Mouse (Mus musculus): ENCODE data around the gene Fam83f.

GRCm38 (mm10) chr15:80704267-80704666 is 32.6 kb downstream of the Fam83f start:
- TF ChIP-seq CTCF (IDR thresholded peaks at IDR 0.05; ENCODE audit: extremely low read depth, insufficient read depth, low read length) (peak; percentile 97), POLR2A (IDR thresholded peaks at IDR 0.05; ENCODE audit: extremely low read depth, insufficient read depth, low read length) (no peak)

Measured in cortical plate, adult 2 months (tissue).